Mouse (Mus musculus) limb, embryonic 15.5 days (tissue): Measurements from ENCODE around the gene Gm609. TPM values are rescaled to one million over a fixed set of nuclear protein-coding genes. Genes with fewer than 3 reads are reported as not detected.

Experiments
- ATAC-seq: fragments of 200-750 bp; cut with Nextera tagmentation; 2 replicates; pipeline ENCODE4 v1.8.0; 2017; ENCODE audit warnings: low read depth, moderate TSS enrichment; ENCODE audit not compliant: insufficient number of reproducible peaks, low FRiP score, low TSS enrichment
- H3K27ac ChIP-seq: fragments of 300-500 bp; sonication (generic); 2 replicates; pipeline ENCODE4 v1.5.1; 2015; ENCODE audit warnings: moderate library complexity, mild to moderate bottlenecking, inconsistent platforms
- H3K27me3 ChIP-seq: fragments of 300-500 bp; sonication (generic); 2 replicates; pipeline ENCODE4 v1.6.1; 2015; ENCODE audit warnings: inconsistent platforms
- H3K36me3 ChIP-seq: fragments of 300-500 bp; sonication (generic); 2 replicates; pipeline ENCODE4 v1.6.1; 2015; ENCODE audit warnings: inconsistent platforms
- H3K4me1 ChIP-seq: fragments of 300-500 bp; sonication (generic); 2 replicates; pipeline ENCODE4 v1.6.1; 2015; ENCODE audit warnings: inconsistent platforms
- H3K4me2 ChIP-seq: fragments of 300-500 bp; sonication (generic); 2 replicates; pipeline ENCODE4 v1.6.1; 2015; ENCODE audit warnings: mild to moderate bottlenecking, inconsistent platforms
- H3K4me3 ChIP-seq: fragments of 300-500 bp; sonication (generic); 2 replicates; pipeline ENCODE4 v1.5.1; 2015; ENCODE audit warnings: mild to moderate bottlenecking, inconsistent platforms
- H3K9ac ChIP-seq: fragments of 300-500 bp; sonication (generic); 2 replicates; pipeline ENCODE4 v1.6.1; 2015; ENCODE audit warnings: inconsistent platforms
- H3K9me3 ChIP-seq: fragments of 300-500 bp; sonication (generic); 2 replicates; pipeline ENCODE4 v1.6.1; 2016; ENCODE audit warnings: inconsistent platforms
- WGBS: fragments of 180-500 bp; shearing (Covaris S2); methylation state at CpG from one replicate; pipeline ENCODE4 v1.1.7; 2015; 5-methylcytosine and 5-hydroxymethylcytosine counted together
- polyA plus RNA-seq: library from polyadenylated mRNA; unstranded; fragments of >200 nt; fragmentation: Nextera tagmentation; extraction: Ambion mirVana; gene quantifications from 2 replicates; pipeline ENCODE4 v1.2.1, GENCODE M21; 2015

Gene Gm609
- polyA plus RNA-seq, 1 experiment from 2014 or later, result not detected

DNA sequence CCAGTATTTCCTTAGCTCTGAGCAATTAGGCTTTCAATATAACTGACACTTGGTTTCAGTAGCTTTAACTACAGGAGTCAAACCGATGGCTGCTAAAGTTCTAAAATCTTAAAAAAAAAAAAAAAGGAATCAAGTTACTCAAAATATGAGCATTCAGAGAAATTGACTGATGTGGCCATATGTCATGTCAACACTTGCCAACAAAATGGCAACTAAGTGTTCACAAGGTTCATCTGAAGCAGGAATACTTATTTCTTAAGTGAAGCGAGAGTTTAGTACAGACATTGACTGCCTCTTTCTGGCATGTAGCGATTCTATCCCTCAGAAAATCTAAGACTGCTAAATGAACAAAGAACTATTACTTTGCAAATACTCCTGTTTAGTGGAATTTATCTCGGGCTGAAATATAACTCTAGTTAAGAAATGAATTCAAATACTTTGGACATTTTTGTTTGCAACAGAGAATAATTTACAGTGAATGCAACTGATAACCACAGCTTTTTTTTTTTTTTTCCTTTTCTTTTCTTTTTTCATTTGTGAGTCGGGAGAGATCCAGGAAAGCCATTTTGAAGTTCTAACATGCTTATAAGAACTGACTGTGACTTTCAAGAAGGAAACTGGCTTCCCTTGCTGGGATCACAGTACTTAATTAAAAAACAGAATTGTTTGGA lies 102.3 kb downstream of the Gm609 start:
- Histone ChIP-seq H3K4me1 (no peaks in the 10 kb centered on the region), H3K9ac (no peak overlapping the region), H3K36me3 (0 out of 2 replicates have a peak, but pooled peaks cover 4% of the 10 kb centered on the region), H3K9me3 (no peaks in the 10 kb centered on the region), H3K27me3 (no peaks in the 10 kb centered on the region), H3K4me2 (no peak overlapping the region), H3K27ac (no peak overlapping the region), H3K4me3 (no peak overlapping the region)
- no peak for ATAC-seq
- WGBS, result 73% methylated on average over 5 of the region's 5 CpGs

DNA sequence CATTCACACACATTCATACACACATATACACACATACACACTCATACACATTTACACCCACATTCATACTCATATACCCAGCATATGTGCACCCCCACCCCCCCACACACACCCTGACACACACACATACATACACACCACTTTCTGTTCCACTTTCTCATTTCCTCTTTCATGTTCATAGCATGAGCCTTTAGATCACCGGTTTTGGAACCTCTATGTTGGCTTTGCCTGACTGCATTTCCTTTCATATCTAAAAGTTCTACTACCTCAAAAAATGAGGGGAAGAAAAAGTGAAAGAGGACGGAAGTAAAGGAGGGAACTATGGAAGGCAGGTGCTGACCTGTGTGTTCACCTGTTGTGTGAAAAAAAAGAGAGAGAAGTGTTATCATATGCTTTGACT lies 102.9 kb downstream of the Gm609 start:
- Histone ChIP-seq H3K36me3 (0 out of 2 replicates have a peak, but pooled peaks cover 4% of the 10 kb centered on the region), H3K9me3 (no peaks in the 10 kb centered on the region), H3K9ac (no peak overlapping the region), H3K4me1 (no peaks in the 10 kb centered on the region), H3K27me3 (no peaks in the 10 kb centered on the region), H3K27ac (no peak overlapping the region), H3K4me3 (no peak overlapping the region), H3K4me2 (no peak overlapping the region)
- 81% methylated on average over 2 of the region's 2 CpGs for WGBS
- no peak for ATAC-seq

- Histone ChIP-seq H3K9me3 (no peaks in the 10 kb centered on the region), H3K27me3 (no peaks in the 10 kb centered on the region), H3K4me1 (no peaks in the 10 kb centered on the region), H3K27ac (no peak overlapping the region), H3K9ac (no peak overlapping the region), H3K4me3 (no peak overlapping the region), H3K36me3 (no peaks in the 10 kb centered on the region), H3K4me2 (no peak overlapping the region)
- 79% methylated on average over 2 of the region's 2 CpGs for WGBS
- no peak for ATAC-seq
Measured at GRCm38 (mm10) chr16:45389041-45389440, 103.7 kb downstream of the Gm609 start.

- no peak overlapping the region for H3K4me3 ChIP-seq
- no peaks in the 10 kb centered on the region for H3K9me3 ChIP-seq
- no peaks in the 10 kb centered on the region for H3K27me3 ChIP-seq
- WGBS, result 75% methylated on average over 3 of the region's 3 CpGs
- H3K9ac ChIP-seq, result no peak overlapping the region
- H3K36me3 ChIP-seq, result no peaks in the 10 kb centered on the region
- no peak for ATAC-seq
- H3K4me1 ChIP-seq, result no peaks in the 10 kb centered on the region
- no peak overlapping the region for H3K27ac ChIP-seq
- no peak overlapping the region for H3K4me2 ChIP-seq
Measured at GRCm38 (mm10) chr16:45381811-45382210, 111.0 kb downstream of the Gm609 start.

- Histone ChIP-seq H3K27me3 (no peaks in the 10 kb centered on the region), H3K9ac (no peak overlapping the region), H3K4me1 (no peaks in the 10 kb centered on the region), H3K36me3 (no peaks in the 10 kb centered on the region), H3K4me2 (no peak overlapping the region), H3K27ac (no peak overlapping the region), H3K4me3 (no peak overlapping the region), H3K9me3 (no peaks in the 10 kb centered on the region)
- WGBS, result 76% methylated on average over 3 of the region's 3 CpGs
- ATAC-seq, result no peak
Measured at GRCm38 (mm10) chr16:45378959-45379358, 113.8 kb downstream of the Gm609 start.

GRCm38 (mm10) chr16:45378147-45378943 lies 114.4 kb downstream of the Gm609 start:
- Histone ChIP-seq H3K36me3 (no peaks in the 10 kb centered on the region), H3K27me3 (no peaks in the 10 kb centered on the region), H3K27ac (no peak overlapping the region), H3K4me1 (no peaks in the 10 kb centered on the region), H3K9me3 (no peaks in the 10 kb centered on the region), H3K4me2 (no peak overlapping the region), H3K4me3 (no peak overlapping the region), H3K9ac (no peak overlapping the region)
- ATAC-seq, result no peak
- 52% methylated on average over 5 of the region's 5 CpGs for WGBS

DNA sequence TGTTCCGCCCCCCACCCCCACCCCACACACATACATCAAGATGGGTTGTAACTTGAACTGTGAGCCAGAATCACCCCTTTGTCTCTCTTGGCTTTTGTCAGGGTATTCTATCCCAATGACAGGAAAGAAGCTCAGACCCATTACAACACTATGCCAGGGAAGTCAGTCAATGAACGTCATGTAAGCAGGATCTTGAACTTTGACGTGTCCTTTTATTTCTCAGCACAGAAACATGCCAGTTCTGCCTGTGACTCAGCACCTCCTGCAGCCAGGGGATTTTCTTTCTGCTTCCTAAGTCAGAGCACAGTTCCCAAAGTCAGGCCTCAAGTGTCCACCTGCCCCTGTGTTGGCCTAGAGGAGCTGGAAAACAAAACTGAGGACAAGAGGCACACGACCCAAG lies 115.4 kb downstream of the Gm609 start:
- ATAC-seq, result no peak
- 82% methylated on average over 4 of the region's 4 CpGs for WGBS
- Histone ChIP-seq H3K27me3 (no peaks in the 10 kb centered on the region), H3K27ac (no peak overlapping the region), H3K9me3 (no peaks in the 10 kb centered on the region), H3K4me1 (no peaks in the 10 kb centered on the region), H3K36me3 (no peaks in the 10 kb centered on the region), H3K4me2 (no peak overlapping the region), H3K9ac (no peak overlapping the region), H3K4me3 (no peak overlapping the region)

DNA sequence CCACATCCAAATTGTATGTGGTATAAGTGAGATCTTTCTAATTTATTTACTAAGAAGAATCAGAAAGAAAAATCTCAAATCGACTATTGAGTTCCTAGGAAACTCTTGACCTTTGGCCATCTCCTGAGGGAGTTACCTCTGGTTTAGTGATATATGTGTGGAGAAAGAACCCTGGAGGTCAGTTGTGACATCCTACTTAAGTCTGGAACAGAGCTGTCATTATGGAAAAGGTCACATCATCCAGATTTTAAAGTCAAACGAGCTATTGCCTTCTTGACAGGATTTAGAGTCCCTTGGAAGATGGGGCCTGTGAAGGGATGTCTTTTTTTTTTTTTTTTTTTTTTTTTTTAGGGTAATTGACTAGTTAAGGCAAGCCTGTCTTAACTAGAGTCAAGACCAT lies 116.0 kb downstream of the Gm609 start:
- no peaks in the 10 kb centered on the region for H3K27me3 ChIP-seq
- no peak overlapping the region for H3K4me2 ChIP-seq
- no peaks in the 10 kb centered on the region for H3K9me3 ChIP-seq
- H3K4me1 ChIP-seq, result no peaks in the 10 kb centered on the region
- no peak overlapping the region for H3K9ac ChIP-seq
- 54% methylated on average over 2 of the region's 2 CpGs for WGBS
- no peak overlapping the region for H3K27ac ChIP-seq
- no peak for ATAC-seq
- H3K36me3 ChIP-seq, result no peaks in the 10 kb centered on the region
- H3K4me3 ChIP-seq, result no peak overlapping the region

DNA sequence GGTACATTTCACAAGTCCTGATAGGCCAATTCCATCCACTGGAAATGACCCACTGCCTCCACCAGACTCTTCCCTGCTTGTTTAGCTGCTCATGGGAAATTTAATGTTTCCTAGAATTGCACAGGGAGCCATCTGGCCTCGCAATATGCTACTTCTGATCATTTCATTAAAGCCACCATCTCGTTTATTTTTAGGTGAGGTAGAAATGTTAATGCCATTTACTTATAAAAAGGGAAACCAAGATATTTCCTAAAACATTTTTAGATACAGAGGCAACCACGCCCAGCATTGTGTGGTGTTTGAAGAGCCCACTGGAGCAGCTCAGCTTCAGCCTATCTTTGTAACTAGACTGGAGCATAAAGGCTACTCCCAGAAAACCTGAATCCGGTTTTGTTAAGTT lies 116.5 kb downstream of the Gm609 start:
- no peaks in the 10 kb centered on the region for H3K27me3 ChIP-seq
- H3K4me3 ChIP-seq, result no peak overlapping the region
- H3K36me3 ChIP-seq, result no peaks in the 10 kb centered on the region
- ATAC-seq, result no peak
- H3K27ac ChIP-seq, result no peak overlapping the region
- WGBS, result 68% methylated on average over 4 of the region's 4 CpGs
- no peaks in the 10 kb centered on the region for H3K4me1 ChIP-seq
- H3K9me3 ChIP-seq, result no peaks in the 10 kb centered on the region
- no peak overlapping the region for H3K4me2 ChIP-seq
- H3K9ac ChIP-seq, result no peak overlapping the region

GRCm38 (mm10) chr16:45375506-45376225 lies 117.1 kb downstream of the Gm609 start:
- 53% methylated on average over 2 of the region's 2 CpGs for WGBS
- Histone ChIP-seq H3K27me3 (no peaks in the 10 kb centered on the region), H3K36me3 (no peaks in the 10 kb centered on the region), H3K9me3 (no peaks in the 10 kb centered on the region), H3K4me3 (no peak overlapping the region), H3K4me2 (no peak overlapping the region), H3K4me1 (no peaks in the 10 kb centered on the region), H3K27ac (no peak overlapping the region), H3K9ac (no peak overlapping the region)
- ATAC-seq, result no peak

GRCm38 (mm10) chr16:45374074-45374473 lies 118.7 kb downstream of the Gm609 start:
- no peaks in the 10 kb centered on the region for H3K4me1 ChIP-seq
- H3K4me3 ChIP-seq, result no peak overlapping the region
- no peaks in the 10 kb centered on the region for H3K9me3 ChIP-seq
- no peaks in the 10 kb centered on the region for H3K36me3 ChIP-seq
- no peak for ATAC-seq
- no peaks in the 10 kb centered on the region for H3K27me3 ChIP-seq
- no peak overlapping the region for H3K4me2 ChIP-seq
- no peak overlapping the region for H3K9ac ChIP-seq
- no peak overlapping the region for H3K27ac ChIP-seq
- 88% methylated on average over 2 of the region's 2 CpGs for WGBS

GRCm38 (mm10) chr16:45371076-45371475 lies 121.7 kb downstream of the Gm609 start:
- 83% methylated on average over 1 of the region's 1 CpGs for WGBS
- H3K4me3 ChIP-seq, result no peak overlapping the region
- H3K27me3 ChIP-seq, result no peaks in the 10 kb centered on the region
- no peaks in the 10 kb centered on the region for H3K4me1 ChIP-seq
- no peak overlapping the region for H3K9ac ChIP-seq
- H3K4me2 ChIP-seq, result no peak overlapping the region
- no peak for ATAC-seq
- H3K9me3 ChIP-seq, result no peaks in the 10 kb centered on the region
- H3K36me3 ChIP-seq, result no peaks in the 10 kb centered on the region
- no peak overlapping the region for H3K27ac ChIP-seq
